Mouse (Mus musculus): Measurements from ENCODE around the gene Hba-x. TPM values are rescaled to one million over a fixed set of nuclear protein-coding genes. Genes with fewer than 3 reads are reported as not detected.

The Hba-x gene
- polyA plus RNA-seq (2016; fragmentation: Nextera tagmentation; extraction: Ambion mirVana) = 3,082 and 4,268 TPM in 2 replicates

DNA sequence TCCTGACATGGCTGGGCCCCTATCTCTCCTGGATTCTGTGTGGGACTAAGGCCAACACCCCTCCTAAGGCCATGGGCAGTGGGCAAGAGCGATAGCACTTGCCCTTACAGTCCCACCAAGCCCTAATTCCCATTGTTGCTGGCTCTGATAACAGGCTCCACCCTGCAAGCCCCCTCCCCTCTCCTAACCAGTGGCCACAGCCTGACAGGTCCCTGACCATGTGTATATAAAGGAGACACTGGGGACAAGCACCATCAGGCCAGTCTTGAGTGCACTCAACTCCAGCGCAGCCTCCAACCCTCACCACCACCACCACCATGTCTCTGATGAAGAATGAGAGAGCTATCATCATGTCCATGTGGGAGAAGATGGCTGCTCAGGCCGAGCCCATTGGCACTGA, at the start of gene Hba-x:
Gene Hba-x (plus strand): TSS at position 54 of the 400 bp plus-strand sequence.
- peaks cover 10% of the 10 kb centered on the region for H3K4me1 ChIP-seq
- peak within 1 kb of the TSS; percentile 26; the same call in 1 of the 2 replicates for H3K27ac ChIP-seq
- no peak for DNase-seq (ENCODE audit: extremely low spot score, low spot score)
- no peak within 1 kb of the TSS for H3K4me3 ChIP-seq
- peaks cover 30% of the 10 kb centered on the region for H3K27me3 ChIP-seq (ENCODE audit: poor library complexity, severe bottlenecking)
- no peaks in the 10 kb centered on the region for H3K36me3 ChIP-seq (replicated peaks)
- 76% methylated on average over 3 of the region's 3 CpGs for WGBS
- H3K9me3 ChIP-seq = no peaks in the 10 kb centered on the region

- peaks cover 47% of the 10 kb centered on the region for H3K4me1 ChIP-seq
- no peaks in the 10 kb centered on the region for H3K9me3 ChIP-seq
- peak overlapping the region; percentile 93 for H3K27ac ChIP-seq
- H3K27me3 ChIP-seq (ENCODE audit: poor library complexity, severe bottlenecking) = peaks cover 25% of the 10 kb centered on the region
- 32% methylated on average over 1 of the region's 1 CpGs for WGBS
- no peak for DNase-seq (ENCODE audit: extremely low spot score, low spot score)
- H3K36me3 ChIP-seq (replicated peaks) = peaks cover 41% of the 10 kb centered on the region
- H3K4me3 ChIP-seq = peak overlapping the region; percentile 82
These were observed 49.2 kb upstream of the Hba-x start for GRCm38 (mm10) chr11:32227041-32227440.

- WGBS = 88% methylated on average over 9 of the region's 9 CpGs
- peak overlapping the region; percentile 82 for H3K4me3 ChIP-seq
- peaks cover 20% of the 10 kb centered on the region for H3K27me3 ChIP-seq (ENCODE audit: poor library complexity, severe bottlenecking)
- H3K9me3 ChIP-seq = no peaks in the 10 kb centered on the region
- peaks cover 46% of the 10 kb centered on the region for H3K36me3 ChIP-seq (replicated peaks)
- H3K4me1 ChIP-seq = peaks cover 42% of the 10 kb centered on the region
- DNase-seq (ENCODE audit: extremely low spot score, low spot score) = no peak
- peak overlapping the region; percentile 93; the same call in 1 of the 2 replicates for H3K27ac ChIP-seq
These were observed 48.6 kb upstream of the Hba-x start for GRCm38 (mm10) chr11:32227555-32227954.

DNA sequence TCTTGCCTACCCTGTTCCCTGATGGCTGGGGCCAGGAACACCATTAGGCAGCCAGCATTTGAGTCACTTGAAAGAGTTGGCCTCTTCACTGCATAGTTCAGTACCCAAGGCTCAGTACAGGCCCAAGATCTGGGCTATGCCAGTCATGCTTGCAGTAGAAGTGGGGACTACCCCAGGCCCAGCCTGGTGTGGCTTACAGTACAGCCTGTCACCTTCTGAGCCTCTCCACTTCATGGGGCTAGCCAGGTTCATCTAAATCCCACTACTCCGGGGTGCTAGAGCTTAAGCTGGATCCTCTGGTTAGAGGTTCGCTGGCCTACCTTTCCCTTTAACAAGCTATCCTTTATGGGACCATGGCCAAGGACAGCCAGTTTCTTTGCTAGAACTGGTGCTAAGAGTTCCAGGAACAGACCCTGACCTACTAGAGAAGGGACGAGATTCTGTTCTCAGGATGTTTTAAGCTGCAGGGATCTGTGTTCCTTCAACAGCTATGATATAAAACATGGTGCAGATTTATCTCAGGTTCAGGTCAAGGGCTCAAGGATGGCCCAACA, 47.8 kb upstream of the Hba-x start:
- peaks cover 54% of the 10 kb centered on the region for H3K36me3 ChIP-seq (replicated peaks)
- DNase-seq (ENCODE audit: extremely low spot score, low spot score) = no peak
- 88% methylated on average over 3 of the region's 3 CpGs for whole genome bisulfite sequencing
- peaks cover 34% of the 10 kb centered on the region for H3K4me1 ChIP-seq
- no peak overlapping the region for H3K4me3 ChIP-seq
- no peak overlapping the region for H3K27ac ChIP-seq
- peaks cover 12% of the 10 kb centered on the region for H3K27me3 ChIP-seq (ENCODE audit: poor library complexity, severe bottlenecking)
- no peaks in the 10 kb centered on the region for H3K9me3 ChIP-seq

GRCm38 (mm10) chr11:32230220-32230619, 46.0 kb upstream of the Hba-x start:
- 90% methylated on average over 4 of the region's 4 CpGs for WGBS
- Histone ChIP-seq H3K36me3 (replicated peaks) (peaks cover 73% of the 10 kb centered on the region), H3K27me3 (ENCODE audit: poor library complexity, severe bottlenecking) (no peaks in the 10 kb centered on the region)

GRCm38 (mm10) chr11:32231125-32231524, 45.1 kb upstream of the Hba-x start:
- Histone ChIP-seq H3K4me3 (no peak overlapping the region), H3K9me3 (no peaks in the 10 kb centered on the region), H3K27me3 (ENCODE audit: poor library complexity, severe bottlenecking) (no peaks in the 10 kb centered on the region), H3K27ac (no peak overlapping the region), H3K36me3 (replicated peaks) (peaks cover 82% of the 10 kb centered on the region), H3K4me1 (peaks cover 15% of the 10 kb centered on the region)
- no peak for DNase-seq (ENCODE audit: extremely low spot score, low spot score)
- 87% methylated on average over 2 of the region's 2 CpGs for WGBS

More at GRCm38 (mm10) chr11:32230220-32230619, 46.0 kb upstream of the Hba-x start:
- Histone ChIP-seq H3K27ac (no peak overlapping the region), H3K9me3 (no peaks in the 10 kb centered on the region), H3K4me3 (no peak overlapping the region), H3K4me1 (peaks cover 24% of the 10 kb centered on the region)
- no peak for DNase-seq (ENCODE audit: extremely low spot score, low spot score)

DNA sequence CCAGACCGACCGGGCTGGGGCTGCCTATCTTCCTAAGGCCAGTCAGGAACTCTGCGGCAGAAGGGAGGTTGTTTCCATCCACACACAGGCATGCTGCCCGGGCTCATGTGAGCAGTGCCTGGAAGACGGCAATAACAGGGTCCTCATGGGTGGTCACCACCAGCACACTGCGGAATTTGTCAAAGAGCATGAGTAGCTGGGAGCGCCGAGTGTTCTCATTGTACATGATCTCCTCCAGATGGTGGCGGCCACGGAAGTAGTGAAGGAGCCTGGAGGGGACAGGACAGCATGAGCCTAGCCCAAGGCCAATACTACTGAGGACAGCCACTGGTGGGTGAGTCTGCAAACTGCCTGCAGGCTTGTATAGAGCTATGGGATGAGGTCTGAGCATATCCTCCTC, 43.4 kb upstream of the Hba-x start:
- H3K27ac ChIP-seq = no peak overlapping the region
- H3K9me3 ChIP-seq = no peaks in the 10 kb centered on the region
- peaks cover 99% of the 10 kb centered on the region for H3K36me3 ChIP-seq (replicated peaks)
- 86% methylated on average over 10 of the region's 10 CpGs for WGBS
- H3K4me1 ChIP-seq = no peaks in the 10 kb centered on the region
- no peak overlapping the region for H3K4me3 ChIP-seq
- DNase-seq (ENCODE audit: extremely low spot score, low spot score) = no peak
- H3K27me3 ChIP-seq (ENCODE audit: poor library complexity, severe bottlenecking) = no peaks in the 10 kb centered on the region

DNA sequence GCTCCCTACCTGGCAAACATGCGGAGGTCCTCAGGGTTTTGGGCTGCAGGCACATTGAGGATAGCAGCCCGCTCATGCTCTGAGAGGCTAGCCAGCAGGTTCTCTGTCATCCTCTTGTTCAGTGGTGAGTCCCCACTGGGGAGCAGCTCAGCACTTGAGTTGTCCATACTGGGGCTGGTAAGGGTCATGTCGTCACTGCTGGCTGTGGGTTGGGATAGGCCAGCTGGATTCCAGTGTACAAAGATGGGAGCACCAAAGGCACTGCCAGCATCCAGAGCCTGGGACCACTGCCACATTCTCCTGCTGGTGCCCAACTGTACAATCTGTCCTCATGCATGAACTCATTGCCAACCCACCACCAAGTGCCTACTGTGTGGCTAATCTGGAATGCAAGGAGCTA, 42.3 kb upstream of the Hba-x start:
- Histone ChIP-seq H3K27me3 (ENCODE audit: poor library complexity, severe bottlenecking) (no peaks in the 10 kb centered on the region), H3K4me1 (no peaks in the 10 kb centered on the region), H3K27ac (no peak overlapping the region), H3K4me3 (no peak overlapping the region), H3K9me3 (no peaks in the 10 kb centered on the region), H3K36me3 (replicated peaks) (peaks cover 99% of the 10 kb centered on the region)
- no peak for DNase-seq (ENCODE audit: extremely low spot score, low spot score)
- WGBS = 89% methylated on average over 3 of the region's 3 CpGs

- no peaks in the 10 kb centered on the region for H3K27me3 ChIP-seq (ENCODE audit: poor library complexity, severe bottlenecking)
- H3K4me3 ChIP-seq = no peak overlapping the region
- DNase-seq (ENCODE audit: extremely low spot score, low spot score) = no peak
- no peaks in the 10 kb centered on the region for H3K9me3 ChIP-seq
- peaks cover 99% of the 10 kb centered on the region for H3K36me3 ChIP-seq (replicated peaks)
- H3K27ac ChIP-seq = no peak overlapping the region
- H3K4me1 ChIP-seq = no peaks in the 10 kb centered on the region
- 90% methylated on average over 6 of the region's 6 CpGs for WGBS
These were observed 41.2 kb upstream of the Hba-x start for GRCm38 (mm10) chr11:32234816-32235485.

- H3K36me3 ChIP-seq (replicated peaks) = peaks cover 99% of the 10 kb centered on the region
These were observed 40.6 kb upstream of the Hba-x start for GRCm38 (mm10) chr11:32235646-32236045.

DNA sequence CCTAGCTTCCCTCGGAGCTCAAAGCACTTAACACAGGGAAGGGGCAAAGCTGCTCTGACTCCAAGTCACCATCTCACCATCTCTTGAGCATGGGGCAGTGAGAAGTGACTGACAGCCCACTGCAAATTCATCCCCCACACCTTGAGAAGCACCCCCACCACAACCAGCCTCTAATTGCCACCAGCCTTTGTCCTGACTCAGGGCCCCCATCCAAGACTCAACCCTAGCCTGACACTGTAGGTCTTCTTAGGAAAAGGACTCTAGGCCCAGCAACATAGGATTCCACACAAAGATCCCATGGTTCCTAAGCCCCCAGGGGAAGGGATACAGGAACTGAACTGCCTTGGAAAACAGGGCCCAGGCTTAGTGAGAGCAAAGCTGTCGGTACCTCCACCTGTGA, 40.1 kb upstream of the Hba-x start:
- Histone ChIP-seq H3K4me1 (no peaks in the 10 kb centered on the region), H3K4me3 (no peak overlapping the region), H3K9me3 (no peaks in the 10 kb centered on the region), H3K36me3 (replicated peaks) (peaks cover 99% of the 10 kb centered on the region), H3K27ac (no peak overlapping the region), H3K27me3 (ENCODE audit: poor library complexity, severe bottlenecking) (no peaks in the 10 kb centered on the region)
- DNase-seq (ENCODE audit: extremely low spot score, low spot score) = no peak
- WGBS = 91% methylated on average over 2 of the region's 2 CpGs

More at GRCm38 (mm10) chr11:32235646-32236045, 40.6 kb upstream of the Hba-x start:
- no peak for DNase-seq (ENCODE audit: extremely low spot score, low spot score)
- WGBS = 88% methylated on average over 3 of the region's 3 CpGs
- H3K4me3 ChIP-seq = no peak overlapping the region
- no peaks in the 10 kb centered on the region for H3K4me1 ChIP-seq
- H3K27me3 ChIP-seq (ENCODE audit: poor library complexity, severe bottlenecking) = no peaks in the 10 kb centered on the region
- H3K27ac ChIP-seq = no peak overlapping the region
- no peaks in the 10 kb centered on the region for H3K9me3 ChIP-seq

GRCm38 (mm10) chr11:32236712-32237410, 39.3 kb upstream of the Hba-x start:
- 60% methylated on average over 9 of the region's 9 CpGs for WGBS

GRCm38 (mm10) chr11:32237411-32237795, 38.8 kb upstream of the Hba-x start:
- H3K4me3 ChIP-seq = no peak overlapping the region
- H3K9me3 ChIP-seq = no peaks in the 10 kb centered on the region
- WGBS = 91% methylated on average over 3 of the region's 3 CpGs
- no peak for DNase-seq (ENCODE audit: extremely low spot score, low spot score)
- H3K27me3 ChIP-seq (ENCODE audit: poor library complexity, severe bottlenecking) = no peaks in the 10 kb centered on the region
- H3K36me3 ChIP-seq (replicated peaks) = peaks cover 99% of the 10 kb centered on the region
- no peak overlapping the region for H3K27ac ChIP-seq
- H3K4me1 ChIP-seq = no peaks in the 10 kb centered on the region

More at GRCm38 (mm10) chr11:32236712-32237410, 39.3 kb upstream of the Hba-x start:
- no peak overlapping the region for H3K27ac ChIP-seq
- no peaks in the 10 kb centered on the region for H3K27me3 ChIP-seq (ENCODE audit: poor library complexity, severe bottlenecking)
- peak; percentile 52 for DNase-seq (ENCODE audit: extremely low spot score, low spot score)
- H3K4me3 ChIP-seq = no peak overlapping the region
- H3K9me3 ChIP-seq = no peaks in the 10 kb centered on the region
- H3K36me3 ChIP-seq (replicated peaks) = peaks cover 99% of the 10 kb centered on the region
- no peaks in the 10 kb centered on the region for H3K4me1 ChIP-seq

Measured in forebrain, embryonic 10.5 days (tissue).